Comparison of ENCODE assay signal across 8 mouse cellular contexts in the genomic region with DNA sequence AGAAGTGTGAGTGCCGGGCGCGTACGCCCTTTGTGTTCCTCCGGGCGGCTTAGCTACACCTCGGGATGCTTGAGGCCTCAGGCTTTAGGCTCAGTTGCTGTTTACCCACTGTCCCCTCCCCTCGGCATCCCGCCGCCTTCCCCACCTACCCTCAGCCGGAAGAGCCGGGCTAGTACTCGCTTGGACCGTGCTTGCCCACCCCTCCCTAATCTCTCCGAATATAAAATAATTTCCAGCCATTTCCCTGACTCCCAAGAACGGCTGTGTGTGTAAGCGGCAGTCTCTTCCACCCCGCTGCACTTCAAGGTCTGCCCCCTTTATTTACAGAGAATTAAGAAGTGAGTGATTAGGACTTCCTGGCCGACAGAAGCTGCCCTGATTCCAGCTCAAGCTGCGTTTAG. TPM values are rescaled to one million over a fixed set of nuclear protein-coding genes. Genes with fewer than 3 reads are reported as not detected.
DNase-seq lines count a peak whose midpoint lies in the region; ATAC-seq and TF ChIP-seq lines count a peak whose summit lies in the region.

No protein-coding gene starts in this region.

- H3K9me3 ChIP-seq in ES-Bruce4 (replicated peaks; ENCODE audit: control insufficient read depth, insufficient read depth, low read length, poor library complexity, severe bottlenecking): no peaks in the 10 kb centered on the region
- H3K9me3 ChIP-seq in heart, embryonic 16.5 days (replicated peaks; ENCODE audit: control insufficient read depth, low read length): no peaks in the 10 kb centered on the region
- no peaks in the 10 kb centered on the region for H3K9me3 ChIP-seq in limb, embryonic 15.5 days
- H3K9me3 ChIP-seq in neural tube, embryonic 11.5 days (ENCODE audit: control insufficient read depth, low read length): no peaks in the 10 kb centered on the region

- DNase-seq in neural tube, embryonic 11.5 days (ENCODE audit: low spot score): peak; percentile 60
- DNase-seq in spleen, postnatal 14 days (ENCODE audit: low spot score in 2 of 2): no peak
- DNase-seq in urinary bladder, postnatal 10 days (ENCODE audit: low spot score): no peak

- no peak overlapping the region for H3K9ac ChIP-seq in ES-Bruce4 (ENCODE audit: low read depth, poor library complexity, severe bottlenecking)
- H3K9ac ChIP-seq in heart, embryonic 16.5 days (ENCODE audit: low read length): peak overlapping the region; percentile 76
- H3K9ac ChIP-seq in limb, embryonic 15.5 days: no peak overlapping the region
- H3K9ac ChIP-seq in neural tube, embryonic 11.5 days (ENCODE audit: low read length): peak overlapping the region; percentile 85

- H3K36me3 ChIP-seq in ES-Bruce4 (ENCODE audit: control insufficient read depth, insufficient read depth, low read length, poor library complexity, severe bottlenecking): no peaks in the 10 kb centered on the region
- H3K36me3 ChIP-seq in heart, embryonic 16.5 days (ENCODE audit: control insufficient read depth, insufficient read depth): 0 out of 2 replicates have a peak, but pooled peaks cover 2% of the 10 kb centered on the region
- H3K36me3 ChIP-seq in limb, embryonic 15.5 days: no peaks in the 10 kb centered on the region
- no peaks in the 10 kb centered on the region; the same call in 1 of the 2 replicates for H3K36me3 ChIP-seq in neural tube, embryonic 11.5 days (ENCODE audit: control insufficient read depth, insufficient read depth, low read length)

- no peak for ATAC-seq in heart, embryonic 16.5 days (replicated peaks; ENCODE audit: extremely low read depth, insufficient read depth, low FRiP score)
- no peak for ATAC-seq in limb, embryonic 15.5 days (ENCODE audit: insufficient number of reproducible peaks, low FRiP score, low TSS enrichment, low read depth)
- no peak for ATAC-seq in neural tube, embryonic 11.5 days (ENCODE audit: insufficient read depth, low FRiP score, low TSS enrichment)
- no peak for ATAC-seq in inflammation-experienced regulatory T-cells, adult 6 months

- H3K4me2 ChIP-seq in heart, embryonic 16.5 days (ENCODE audit: low read depth, low read length): peak overlapping the region; percentile 90
- H3K4me2 ChIP-seq in limb, embryonic 15.5 days: peak overlapping the region; percentile 82
- H3K4me2 ChIP-seq in neural tube, embryonic 11.5 days (ENCODE audit: low read depth): peak overlapping the region; percentile 99

- WGBS in heart, embryonic 16.5 days: under 1% methylated on average over 20 of the region's 20 CpGs
- WGBS in limb, embryonic 15.5 days: 4% methylated on average over 20 of the region's 20 CpGs
- under 1% methylated on average over 20 of the region's 20 CpGs for WGBS in neural tube, embryonic 11.5 days

- H3K4me3 ChIP-seq in ES-Bruce4 (ENCODE audit: low read depth, low read length): peak overlapping the region; percentile 28; the same call in 1 of the 2 replicates
- H3K4me3 ChIP-seq in cortical plate, adult 2 months (ENCODE audit: insufficient read depth, low read length): peak overlapping the region; percentile 78
- peak overlapping the region; percentile 76 for H3K4me3 ChIP-seq in heart, embryonic 16.5 days (ENCODE audit: low read length)
- H3K4me3 ChIP-seq in limb, embryonic 15.5 days: peak overlapping the region; percentile 48
- H3K4me3 ChIP-seq in neural tube, embryonic 11.5 days (ENCODE audit: low read depth, low read length): peak overlapping the region; percentile 87

- TF ChIP-seq EP300 in ES-Bruce4 (IDR thresholded peaks at IDR 0.05; ENCODE audit: insufficient read depth, low read depth, low read length): 0 out of 2 replicates have a peak, but pooled peaks have one; percentile 24

- TF ChIP-seq CTCF in ES-Bruce4 (IDR thresholded peaks at IDR 0.05; ENCODE audit: low read depth, low read length): no peak
- TF ChIP-seq CTCF in cortical plate, adult 2 months (IDR thresholded peaks at IDR 0.05; ENCODE audit: extremely low read depth, insufficient read depth, low read length): no peak

- no peak overlapping the region for H3K27ac ChIP-seq in ES-Bruce4 (ENCODE audit: insufficient read depth, low read length)
- H3K27ac ChIP-seq in cortical plate, adult 2 months (ENCODE audit: insufficient read depth, low read length): peak overlapping the region; percentile 95; the same call in 1 of the 2 replicates
- peak overlapping the region; percentile 99 for H3K27ac ChIP-seq in heart, embryonic 16.5 days (ENCODE audit: low read length)
- H3K27ac ChIP-seq in limb, embryonic 15.5 days: no peak overlapping the region
- peak overlapping the region; percentile 99 for H3K27ac ChIP-seq in neural tube, embryonic 11.5 days (ENCODE audit: low read depth, low read length)

- H3K4me1 ChIP-seq in ES-Bruce4 (ENCODE audit: control insufficient read depth, insufficient read depth, low read length): no peaks in the 10 kb centered on the region
- no peaks in the 10 kb centered on the region for H3K4me1 ChIP-seq in cortical plate, adult 2 months (ENCODE audit: control insufficient read depth, insufficient read depth, low read length)
- H3K4me1 ChIP-seq in heart, embryonic 16.5 days (ENCODE audit: control insufficient read depth, insufficient read depth, low read length): peaks cover 20% of the 10 kb centered on the region
- peaks cover 59% of the 10 kb centered on the region for H3K4me1 ChIP-seq in limb, embryonic 15.5 days
- peaks cover 20% of the 10 kb centered on the region for H3K4me1 ChIP-seq in neural tube, embryonic 11.5 days (ENCODE audit: control insufficient read depth, insufficient read depth, low read length)

- no peak for TF ChIP-seq POLR2A in ES-Bruce4 (IDR thresholded peaks at IDR 0.05; ENCODE audit: insufficient read depth, low read length)
- no peak for TF ChIP-seq POLR2A in cortical plate, adult 2 months (IDR thresholded peaks at IDR 0.05; ENCODE audit: extremely low read depth, insufficient read depth, low read length)

- H3K27me3 ChIP-seq in ES-Bruce4 (ENCODE audit: control insufficient read depth, insufficient read depth, low read length, poor library complexity, severe bottlenecking): peaks cover 44% of the 10 kb centered on the region
- no peaks in the 10 kb centered on the region for H3K27me3 ChIP-seq in heart, embryonic 16.5 days (ENCODE audit: control insufficient read depth, insufficient read depth, low read length)
- H3K27me3 ChIP-seq in limb, embryonic 15.5 days: peaks cover 63% of the 10 kb centered on the region
- no peaks in the 10 kb centered on the region for H3K27me3 ChIP-seq in neural tube, embryonic 11.5 days (ENCODE audit: control insufficient read depth, insufficient read depth, low read length)

RNA-seq across cellular contexts. Expression of a gene that starts 3.4 kb away (rescaled TPM):
- polyA plus RNA-seq in ES-Bruce4 (2011; ENCODE audit: insufficient read depth, insufficient read length, low read depth, missing spikeins): 1.5 and 2.1 TPM in 2 replicates
- 62.9 and 86.1 TPM in 2 replicates for polyA plus RNA-seq in cortical plate, adult 2 months (2012; rRNA removed)
- polyA plus RNA-seq in heart, embryonic 16.5 days (2015; fragmentation: Nextera tagmentation; extraction: Ambion mirVana): 22.1 and 22.6 TPM in 2 replicates
- polyA plus RNA-seq in limb, embryonic 15.5 days (2015; fragmentation: Nextera tagmentation; extraction: Ambion mirVana): 13.7 and 17.1 TPM in 2 replicates
- polyA plus RNA-seq in neural tube, embryonic 11.5 days (2014; fragmentation: Nextera tagmentation; extraction: Ambion mirVana): 111 and 117 TPM in 2 replicates
- under 1 TPM in 1 of 3 experiments, not detected in 2; 0.34 TPM for polyA plus RNA-seq in inflammation-experienced regulatory T-cells, adult 6 months (2017; shearing (Covaris generic))

Comparison
In these comparisons a context has a peak if more than half of its experiments do, and no peak if none do; other contexts are left out.
1. H3K27ac ChIP-seq: peak in cortical plate, adult 2 months (single experiment), heart, embryonic 16.5 days (single experiment) and neural tube, embryonic 11.5 days (single experiment); none in ES-Bruce4 (single experiment) and limb, embryonic 15.5 days (single experiment).
2. H3K4me3 ChIP-seq: peak in every context shown above with its lines; median percentile 87 in neural tube, embryonic 11.5 days; 78 in cortical plate, adult 2 months; 76 in heart, embryonic 16.5 days; 48 in limb, embryonic 15.5 days; 28 in ES-Bruce4.
3. H3K9ac ChIP-seq: peak in heart, embryonic 16.5 days (single experiment) and neural tube, embryonic 11.5 days (single experiment); none in ES-Bruce4 (single experiment) and limb, embryonic 15.5 days (single experiment).
4. Peak in every context shown above with its lines, with median percentiles within 50 percentile points of each other: H3K4me2 ChIP-seq.